Mouse (Mus musculus) cerebellum, postnatal 14 days (tissue): ENCODE measurements around the gene Nol9.
A peak's percentile ranks its signal among the peaks of the same experiment; 100 is the strongest.
"Not testable (repeated sequence)": the region's sequence is repeated elsewhere in the genome, so short reads cannot be mapped to it uniquely, and the experiment has no call there.

Source experiments
- DNase-seq, 2 experiments: peaks; one replicate each; pipeline ENCODE4 v3.0.0; 2021; ENCODE audit warnings: mixed read lengths in 2 of 2

Nol9 gene

GRCm38 (mm10) chr4:152011171-152011760, 27.9 kb upstream of the Nol9 start:
- DNase-seq: no peak

- DNase-seq: no peak
Measured at GRCm38 (mm10) chr4:152012109-152012508, 27.0 kb upstream of the Nol9 start.

GRCm38 (mm10) chr4:152013036-152013813, 25.9 kb upstream of the Nol9 start:
- DNase-seq: peak in 1 of 2 experiments; percentile 16

- no peak for DNase-seq
Measured at GRCm38 (mm10) chr4:152019073-152019472, 20.0 kb upstream of the Nol9 start.

GRCm38 (mm10) chr4:152020024-152020423, 19.1 kb upstream of the Nol9 start:
- no peak for DNase-seq

- DNase-seq: no peak
Measured at GRCm38 (mm10) chr4:152021568-152022097, 17.5 kb upstream of the Nol9 start.

GRCm38 (mm10) chr4:152022506-152022905, 16.6 kb upstream of the Nol9 start:
- DNase-seq: peak in 1 of 2 experiments; percentile 47

- no peak for DNase-seq
Measured at GRCm38 (mm10) chr4:152024525-152024924, 14.6 kb upstream of the Nol9 start.

GRCm38 (mm10) chr4:152026751-152027508, 12.2 kb upstream of the Nol9 start:
- DNase-seq: peak in 1 of 2 experiments; percentile 56

- peak; percentile 96 for DNase-seq
Measured at GRCm38 (mm10) chr4:152027524-152027923, 11.6 kb upstream of the Nol9 start, which contains the start of gene Zbtb48. Gene Zbtb48 (minus strand): TSS chr4:152027671.

- no peak for DNase-seq
Measured at GRCm38 (mm10) chr4:152028456-152028855, 10.7 kb upstream of the Nol9 start.

GRCm38 (mm10) chr4:152029087-152029486, 10.0 kb upstream of the Nol9 start:
- DNase-seq: no peak

GRCm38 (mm10) chr4:152029997-152030396, 9.1 kb upstream of the Nol9 start:
- no peak for DNase-seq

- no peak for DNase-seq
Measured at GRCm38 (mm10) chr4:152032922-152033321, 6.2 kb upstream of the Nol9 start.

- not testable (repeated sequence) for DNase-seq
Measured at GRCm38 (mm10) chr4:152036464-152036863, 2.7 kb upstream of the Nol9 start.

- DNase-seq: peak in 1 of 2 experiments; percentile 41
Measured at GRCm38 (mm10) chr4:152038225-152038984, 716 bp upstream of the Nol9 start, which contains the start of gene Tas1r1. Gene Tas1r1 (minus strand): TSS chr4:152038568.

GRCm38 (mm10) chr4:152039831-152040310, 750 bp downstream of the Nol9 start:
- DNase-seq: no peak

GRCm38 (mm10) chr4:152041924-152042641, 3.0 kb downstream of the Nol9 start:
- DNase-seq: no peak

- DNase-seq: no peak
Measured at GRCm38 (mm10) chr4:152043171-152043570, 4.0 kb downstream of the Nol9 start.

GRCm38 (mm10) chr4:152044609-152045008, 5.5 kb downstream of the Nol9 start:
- DNase-seq: no peak

- no peak for DNase-seq
Measured at GRCm38 (mm10) chr4:152062390-152063110, 23.4 kb downstream of the Nol9 start.
